Mouse (Mus musculus) hindbrain, embryonic 13.5 days (tissue): ENCODE results near the gene Foxr2. TPM values are rescaled to one million over a fixed set of nuclear protein-coding genes. Genes with fewer than 3 reads are reported as not detected.
A peak's percentile ranks its signal among the peaks of the same experiment; 100 is the strongest.

Source experiments
- ATAC-seq: fragments of 200-750 bp; cut with Nextera tagmentation; 2 replicates; pipeline ENCODE4 v1.8.0; 2017; ENCODE audit warnings: moderate TSS enrichment; ENCODE audit not compliant: low FRiP score
- H3K27ac ChIP-seq: fragments of 300-500 bp; sonication (generic); 2 replicates; pipeline ENCODE4 v1.5.1; 2015; ENCODE audit warnings: inconsistent platforms, mild to moderate bottlenecking, moderate library complexity
- H3K27me3 ChIP-seq: fragments of 300-500 bp; sonication (generic); 2 replicates; pipeline ENCODE4 v1.6.1; 2015; ENCODE audit warnings: mild to moderate bottlenecking, inconsistent platforms
- H3K36me3 ChIP-seq: fragments of 300-500 bp; sonication (generic); 2 replicates; pipeline ENCODE4 v1.6.1; 2015; ENCODE audit warnings: mild to moderate bottlenecking, inconsistent platforms
- H3K4me1 ChIP-seq: fragments of 300-500 bp; sonication (generic); replicated peaks from 2 replicates; pipeline ENCODE4 v1.6.1; 2015; ENCODE audit warnings: inconsistent platforms
- H3K4me2 ChIP-seq: fragments of 300-500 bp; sonication (generic); 2 replicates; pipeline ENCODE4 v1.6.1; 2015; ENCODE audit warnings: inconsistent platforms, mild to moderate bottlenecking, moderate library complexity
- H3K4me3 ChIP-seq: fragments of 300-500 bp; sonication (generic); 2 replicates; pipeline ENCODE4 v1.5.1; 2015; ENCODE audit warnings: mild to moderate bottlenecking, inconsistent platforms
- H3K9ac ChIP-seq: fragments of 300-500 bp; sonication (generic); 2 replicates; pipeline ENCODE4 v1.6.1; 2015; ENCODE audit warnings: mild to moderate bottlenecking, inconsistent platforms
- H3K9me3 ChIP-seq: fragments of 300-500 bp; sonication (generic); 2 replicates; pipeline ENCODE4 v1.6.1; 2016; ENCODE audit warnings: inconsistent platforms
- WGBS: fragments of 180-500 bp; shearing (Covaris S2); methylation state at CpG from one replicate; pipeline ENCODE4 v1.1.7; 2015; 5-methylcytosine and 5-hydroxymethylcytosine counted together
- polyA plus RNA-seq: library from polyadenylated mRNA; unstranded; fragments of >200 nt; fragmentation: Nextera tagmentation; extraction: Ambion mirVana; gene quantifications from 2 replicates; pipeline ENCODE4 v1.2.1, GENCODE M21; 2015

The Foxr2 gene
- polyA plus RNA-seq: 0.39 and 0.47 TPM in 2 replicates

GRCm38 (mm10) chrX:153118486-153118885 lies at the start of gene Foxr2:
Gene Foxr2 (plus strand): TSS chrX:153118786.
- WGBS: 16% methylated on average over 3 of the region's 3 CpGs
- Histone ChIP-seq H3K9me3 (no peaks in the 10 kb centered on the region), H3K4me2 (no peak within 1 kb of the TSS), H3K27me3 (no peaks in the 10 kb centered on the region), H3K27ac (no peak within 1 kb of the TSS), H3K4me1 (no peaks in the 10 kb centered on the region), H3K9ac (no peak within 1 kb of the TSS), H3K4me3 (no peak within 1 kb of the TSS), H3K36me3 (no peaks in the 10 kb centered on the region)
- no peak for ATAC-seq

GRCm38 (mm10) chrX:153119013-153119412 lies 427 bp downstream of the Foxr2 start:
- H3K4me3 ChIP-seq: no peak overlapping the region
- WGBS: 40% methylated on average over 2 of the region's 2 CpGs
- no peaks in the 10 kb centered on the region for H3K4me1 ChIP-seq
- H3K9ac ChIP-seq: no peak overlapping the region
- no peaks in the 10 kb centered on the region for H3K9me3 ChIP-seq
- no peaks in the 10 kb centered on the region for H3K27me3 ChIP-seq
- no peak overlapping the region for H3K27ac ChIP-seq
- H3K4me2 ChIP-seq: no peak overlapping the region
- H3K36me3 ChIP-seq: no peaks in the 10 kb centered on the region
- no peak for ATAC-seq

GRCm38 (mm10) chrX:153139734-153140515 lies 21.3 kb downstream of the Foxr2 start, which contains the start of gene Rragb:
Gene Rragb (plus strand): TSS chrX:153139981.
- H3K4me3 ChIP-seq: peak within 1 kb of the TSS; percentile 53
- no peaks in the 10 kb centered on the region; the same call in 1 of the 2 replicates for H3K27me3 ChIP-seq
- H3K9ac ChIP-seq: peak within 1 kb of the TSS; percentile 63
- WGBS: 18% methylated on average over 47 of the region's 47 CpGs
- peak; percentile 99 for ATAC-seq
- H3K27ac ChIP-seq: peak within 1 kb of the TSS; percentile 55
- H3K4me1 ChIP-seq: no peaks in the 10 kb centered on the region
- no peaks in the 10 kb centered on the region for H3K9me3 ChIP-seq
- H3K4me2 ChIP-seq: peak within 1 kb of the TSS; percentile 58
- H3K36me3 ChIP-seq: no peaks in the 10 kb centered on the region

GRCm38 (mm10) chrX:153142656-153143055 lies 24.1 kb downstream of the Foxr2 start:
- Histone ChIP-seq H3K27ac (no peak overlapping the region), H3K4me3 (no peak overlapping the region), H3K4me2 (no peak overlapping the region), H3K27me3 (no peaks in the 10 kb centered on the region; the same call in 1 of the 2 replicates), H3K9me3 (no peaks in the 10 kb centered on the region), H3K36me3 (no peaks in the 10 kb centered on the region), H3K9ac (no peak overlapping the region), H3K4me1 (no peaks in the 10 kb centered on the region)
- ATAC-seq: no peak
- WGBS: 55% methylated on average over 3 of the region's 3 CpGs

- H3K9ac ChIP-seq: no peak overlapping the region
- H3K27me3 ChIP-seq: no peaks in the 10 kb centered on the region
- H3K4me1 ChIP-seq: no peaks in the 10 kb centered on the region
- no peak overlapping the region for H3K4me2 ChIP-seq
- H3K27ac ChIP-seq: no peak overlapping the region
- WGBS: 21% methylated on average over 1 of the region's 1 CpGs
- no peak for ATAC-seq
- no peaks in the 10 kb centered on the region for H3K36me3 ChIP-seq
- H3K4me3 ChIP-seq: no peak overlapping the region
- no peaks in the 10 kb centered on the region for H3K9me3 ChIP-seq
Observed at GRCm38 (mm10) chrX:153151766-153152165, 33.2 kb downstream of the Foxr2 start.

GRCm38 (mm10) chrX:153155322-153155721 lies 36.7 kb downstream of the Foxr2 start:
- WGBS: 55% methylated on average over 3 of the region's 3 CpGs
- no peak for ATAC-seq

GRCm38 (mm10) chrX:153174786-153175185 lies 56.2 kb downstream of the Foxr2 start:
- H3K4me1 ChIP-seq: no peaks in the 10 kb centered on the region
- H3K4me2 ChIP-seq: no peak overlapping the region
- no peak overlapping the region for H3K9ac ChIP-seq
- H3K9me3 ChIP-seq: no peaks in the 10 kb centered on the region
- ATAC-seq: no peak
- no peaks in the 10 kb centered on the region for H3K27me3 ChIP-seq
- H3K4me3 ChIP-seq: no peak overlapping the region
- H3K27ac ChIP-seq: no peak overlapping the region
- WGBS: 6% methylated on average over 1 of the region's 1 CpGs
- H3K36me3 ChIP-seq: no peaks in the 10 kb centered on the region

More at GRCm38 (mm10) chrX:153155322-153155721, 36.7 kb downstream of the Foxr2 start:
- H3K27ac ChIP-seq: no peak overlapping the region
- H3K4me1 ChIP-seq: no peaks in the 10 kb centered on the region
- no peaks in the 10 kb centered on the region for H3K36me3 ChIP-seq
- no peak overlapping the region for H3K4me3 ChIP-seq
- H3K4me2 ChIP-seq: no peak overlapping the region
- H3K9ac ChIP-seq: no peak overlapping the region
- no peaks in the 10 kb centered on the region for H3K9me3 ChIP-seq
- H3K27me3 ChIP-seq: no peaks in the 10 kb centered on the region

GRCm38 (mm10) chrX:153182221-153182620 lies 63.6 kb downstream of the Foxr2 start:
- Histone ChIP-seq H3K9ac (no peak overlapping the region), H3K27me3 (no peaks in the 10 kb centered on the region), H3K4me3 (no peak overlapping the region), H3K27ac (no peak overlapping the region), H3K4me1 (no peaks in the 10 kb centered on the region), H3K9me3 (no peaks in the 10 kb centered on the region), H3K36me3 (no peaks in the 10 kb centered on the region), H3K4me2 (no peak overlapping the region)
- ATAC-seq: no peak
- 94% methylated on average over 2 of the region's 2 CpGs for WGBS

Other genes starting within 250 kb of the Foxr2 start
- 1.6 and 1.8 TPM in 2 replicates for gene Usp51, start 112.3 kb upstream of the Foxr2 start, polyA plus RNA-seq
- gene Mageh1, start 81.2 kb upstream of the Foxr2 start, polyA plus RNA-seq: 121 and 126 TPM in 2 replicates
- 5.6 and 5.7 TPM in 2 replicates for gene Rragb, start 21.2 kb downstream of the Foxr2 start, polyA plus RNA-seq
- 3.5 and 5.3 TPM in 2 replicates for gene Klf8, start 118.7 kb downstream of the Foxr2 start, polyA plus RNA-seq